Mouse (Mus musculus) spleen, adult 2 months (tissue): ENCODE data around the gene Uimc1.

Experiments
- CTCF ChIP-seq: fragments of 200-500 bp; IDR thresholded peaks from 2 replicates; pipeline ENCODE4 v1.5.1; 2011; ENCODE audit warnings: mild to moderate bottlenecking, inconsistent platforms; ENCODE audit not compliant: insufficient read depth, insufficient read length, insufficient replicate concordance; ENCODE audit errors: extremely low read depth
- POLR2A ChIP-seq: fragments of 200-500 bp; IDR thresholded peaks from 2 replicates; pipeline ENCODE4 v1.6.1; 2011; ENCODE audit warnings: low read depth, low read length, inconsistent platforms

GRCm38 (mm10) chr13:55017154-55017897 lies 82.8 kb downstream of the Uimc1 start:
- TF ChIP-seq CTCF (no peak), POLR2A (no peak)
